Mouse (Mus musculus): ENCODE data around the gene Btd. TPM values are rescaled to one million over a fixed set of nuclear protein-coding genes. Genes with fewer than 3 reads are reported as not detected.

The Btd gene
- polyA plus RNA-seq, 1 experiment from 2014 or later: 30.0 TPM

DNA sequence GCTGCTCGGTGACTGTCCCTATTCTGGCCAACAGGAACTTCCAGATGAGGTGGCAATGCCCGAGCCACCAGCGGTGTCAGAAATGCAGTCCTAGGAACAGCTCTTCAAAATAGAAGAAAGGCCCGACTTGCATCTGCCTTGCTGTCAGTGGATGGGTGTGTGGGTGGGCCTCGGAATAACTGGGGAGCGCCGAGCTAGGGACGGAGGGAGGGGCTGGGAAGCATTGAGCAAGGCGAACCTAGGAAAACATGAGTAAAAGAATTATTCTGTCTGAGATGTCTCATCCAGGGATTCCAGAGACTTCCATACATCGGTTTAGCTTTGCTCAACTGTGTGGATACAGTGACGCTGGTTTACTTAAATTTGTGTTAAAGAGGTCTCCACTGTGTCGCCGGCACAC is 27.5 kb downstream of the Btd start:
- no peak for ATAC-seq
- no peaks in the 10 kb centered on the region for H3K9me3 ChIP-seq (ENCODE audit: control insufficient read depth, low read length)
- 86% methylated on average over 13 of the region's 13 CpGs for WGBS
- H3K4me1 ChIP-seq (ENCODE audit: control insufficient read depth, insufficient read depth, low read length): peaks cover 27% of the 10 kb centered on the region
- no peak overlapping the region for H3K4me3 ChIP-seq (ENCODE audit: low read length)
- H3K36me3 ChIP-seq (ENCODE audit: control insufficient read depth, insufficient read depth, low read length): peaks cover 7% of the 10 kb centered on the region; the same call in 1 of the 2 replicates
- no peak overlapping the region for H3K4me2 ChIP-seq (ENCODE audit: low read depth, low read length)
- no peak overlapping the region for H3K27ac ChIP-seq (ENCODE audit: low read length)
- no peak overlapping the region for H3K9ac ChIP-seq (ENCODE audit: low read depth, low read length)
- no peaks in the 10 kb centered on the region for H3K27me3 ChIP-seq (replicated peaks; ENCODE audit: control insufficient read depth, insufficient read depth, low read length)

DNA sequence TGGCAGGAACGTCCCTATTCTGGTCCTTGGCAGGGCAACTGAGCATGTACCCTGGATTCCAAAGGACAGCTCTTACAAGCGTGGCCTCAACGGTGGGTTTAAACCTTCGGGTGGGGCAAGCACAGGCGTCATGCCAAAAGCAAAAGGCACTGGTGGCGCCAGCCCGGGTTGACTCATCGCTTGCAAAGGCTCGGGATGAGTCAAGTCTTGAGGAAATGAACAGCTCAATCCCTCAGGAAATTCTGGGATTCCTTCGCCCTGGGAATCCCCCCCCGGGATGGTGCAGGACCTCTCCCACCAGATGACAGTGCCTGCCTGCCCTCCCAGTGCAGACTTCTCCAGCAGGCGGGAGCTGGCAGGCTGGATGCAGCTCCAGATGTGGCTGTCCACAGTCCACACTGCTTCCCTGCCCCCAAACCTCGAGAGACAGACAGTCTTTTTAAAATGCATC is 28.4 kb downstream of the Btd start:
- peaks cover 7% of the 10 kb centered on the region; the same call in 1 of the 2 replicates for H3K36me3 ChIP-seq (ENCODE audit: control insufficient read depth, insufficient read depth, low read length)
- 48% methylated on average over 13 of the region's 13 CpGs for WGBS
- H3K4me3 ChIP-seq (ENCODE audit: low read length): no peak overlapping the region
- H3K27me3 ChIP-seq (replicated peaks; ENCODE audit: control insufficient read depth, insufficient read depth, low read length): no peaks in the 10 kb centered on the region
- peaks cover 20% of the 10 kb centered on the region for H3K4me1 ChIP-seq (ENCODE audit: control insufficient read depth, insufficient read depth, low read length)
- peak overlapping the region; percentile 16; the same call in 1 of the 2 replicates for H3K9ac ChIP-seq (ENCODE audit: low read depth, low read length)
- no peaks in the 10 kb centered on the region for H3K9me3 ChIP-seq (ENCODE audit: control insufficient read depth, low read length)
- 0 out of 2 replicates have a peak overlapping the region, but pooled peaks have one; percentile 1 for H3K4me2 ChIP-seq (ENCODE audit: low read depth, low read length)
- H3K27ac ChIP-seq (ENCODE audit: low read length): peak overlapping the region; percentile 78
- peak; percentile 70; the same call in 1 of the 2 replicates for ATAC-seq

DNA sequence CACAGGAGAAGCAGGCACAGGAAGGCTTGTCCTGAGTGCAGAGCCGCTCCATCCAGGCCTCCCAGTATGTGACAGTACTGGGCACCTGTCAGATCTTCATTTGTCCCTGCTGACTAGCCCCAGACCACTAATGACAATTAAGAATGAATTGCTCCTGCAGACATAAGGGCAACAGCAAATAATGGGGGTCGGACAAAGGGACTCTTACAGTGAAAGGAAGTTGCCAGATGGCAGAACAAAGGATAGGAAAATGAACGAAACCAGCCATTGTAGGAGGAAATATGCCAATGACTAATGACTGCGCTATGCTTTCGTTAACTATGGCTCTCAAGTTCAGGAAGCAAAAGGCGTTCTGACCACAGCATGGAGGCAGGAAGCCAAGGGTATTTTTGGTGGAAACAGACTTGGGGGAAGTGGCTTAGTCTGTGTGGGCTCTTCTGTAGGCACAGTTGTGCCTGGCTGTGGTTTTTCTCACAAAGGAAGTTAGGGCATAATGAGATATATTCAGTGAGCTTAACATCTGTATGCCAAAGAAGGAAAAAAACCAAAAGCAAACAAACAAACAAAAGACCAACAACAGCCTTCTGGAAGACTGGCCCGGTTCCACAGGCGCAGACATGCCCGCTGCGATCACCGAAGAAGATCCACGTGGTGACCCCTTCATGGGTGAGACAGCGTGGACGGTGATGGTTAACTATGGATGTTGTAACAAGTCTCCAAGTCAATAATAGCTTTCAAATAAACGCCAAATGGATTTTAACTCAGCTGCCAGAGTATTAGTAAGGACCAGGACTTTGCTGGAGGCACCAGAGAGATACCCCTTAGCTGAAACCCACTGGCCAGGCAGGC is 29.0 kb downstream of the Btd start:
- 0 out of 2 replicates have a peak overlapping the region, but pooled peaks have one; percentile 1 for H3K4me2 ChIP-seq (ENCODE audit: low read depth, low read length)

DNA sequence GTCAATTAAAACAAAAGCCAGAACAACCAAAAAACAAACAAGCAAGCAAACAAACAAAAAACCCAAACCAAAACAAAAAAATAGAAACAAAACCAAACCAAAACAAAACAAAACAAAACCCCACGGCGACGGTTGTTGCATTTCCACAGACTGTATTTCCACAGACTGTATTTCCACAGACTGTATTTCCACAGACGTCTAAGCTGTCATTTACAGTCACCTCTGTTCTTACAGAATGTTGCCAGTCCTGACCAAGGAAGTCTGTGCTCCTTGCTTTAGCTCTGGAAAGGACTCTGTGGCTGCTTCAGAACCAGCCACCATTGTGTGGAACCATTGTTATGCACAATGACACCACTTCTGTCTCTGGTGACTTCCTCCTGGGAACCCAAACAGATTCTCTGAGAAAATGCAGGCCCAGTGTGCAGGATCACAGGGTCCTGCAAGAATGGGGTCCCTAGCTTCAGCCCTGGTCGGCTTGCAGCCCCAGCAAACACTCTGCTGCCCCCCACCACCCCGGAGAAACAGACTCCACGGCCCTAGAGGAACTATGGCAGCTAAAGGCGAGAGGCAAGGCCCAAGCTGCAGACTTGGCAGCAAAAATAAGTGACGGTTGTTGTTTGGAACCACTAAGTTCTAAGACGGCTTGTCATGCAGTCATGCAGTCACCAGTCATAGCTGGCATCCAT is 30.9 kb downstream of the Btd start:
- H3K9ac ChIP-seq (ENCODE audit: low read depth, low read length): no peak overlapping the region
- H3K4me1 ChIP-seq (ENCODE audit: control insufficient read depth, insufficient read depth, low read length): peaks cover 6% of the 10 kb centered on the region; the same call in 1 of the 2 replicates
- no peak overlapping the region for H3K27ac ChIP-seq (ENCODE audit: low read length)
- WGBS: 61% methylated on average over 10 of the region's 10 CpGs
- no peak overlapping the region for H3K4me2 ChIP-seq (ENCODE audit: low read depth, low read length)
- H3K9me3 ChIP-seq (ENCODE audit: control insufficient read depth, low read length): no peaks in the 10 kb centered on the region
- peaks cover 7% of the 10 kb centered on the region; the same call in 1 of the 2 replicates for H3K36me3 ChIP-seq (ENCODE audit: control insufficient read depth, insufficient read depth, low read length)
- ATAC-seq: no peak
- no peak overlapping the region for H3K4me3 ChIP-seq (ENCODE audit: low read length)
- no peaks in the 10 kb centered on the region for H3K27me3 ChIP-seq (replicated peaks; ENCODE audit: control insufficient read depth, insufficient read depth, low read length)

More for the DNA sequence above, 29.0 kb downstream of the Btd start:
- Histone ChIP-seq H3K9me3 (ENCODE audit: control insufficient read depth, low read length) (no peaks in the 10 kb centered on the region), H3K4me3 (ENCODE audit: low read length) (no peak overlapping the region), H3K36me3 (ENCODE audit: control insufficient read depth, insufficient read depth, low read length) (peaks cover 7% of the 10 kb centered on the region; the same call in 1 of the 2 replicates), H3K4me1 (ENCODE audit: control insufficient read depth, insufficient read depth, low read length) (peaks cover 15% of the 10 kb centered on the region), H3K9ac (ENCODE audit: low read depth, low read length) (peak overlapping the region; percentile 16; the same call in 1 of the 2 replicates), H3K27me3 (replicated peaks; ENCODE audit: control insufficient read depth, insufficient read depth, low read length) (no peaks in the 10 kb centered on the region), H3K27ac (ENCODE audit: low read length) (peak overlapping the region; percentile 78)
- WGBS: 74% methylated on average over 15 of the region's 15 CpGs
- ATAC-seq: 0 out of 2 replicates have a peak, but pooled peaks have one; percentile 21

DNA sequence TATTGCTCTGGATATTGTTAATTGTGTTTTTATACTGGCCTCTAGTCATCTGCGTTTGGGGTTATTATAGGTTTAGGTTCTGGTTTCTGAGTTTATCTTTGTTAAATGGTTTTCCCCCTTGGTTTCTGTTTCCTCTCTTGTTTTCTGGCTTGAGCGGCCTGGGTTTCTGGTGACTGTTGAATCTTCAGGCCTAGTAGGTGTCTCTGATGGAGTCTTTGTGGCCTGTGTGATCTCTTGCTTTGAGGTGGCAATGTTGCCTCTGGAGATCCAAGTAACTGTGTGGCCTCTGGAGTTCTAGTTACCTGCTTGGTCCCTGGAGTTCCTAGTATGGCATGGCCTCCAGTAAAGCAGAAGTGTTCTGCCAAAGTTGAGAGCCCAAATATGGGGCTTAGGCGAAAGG is 39.8 kb downstream of the Btd start:
- Histone ChIP-seq H3K4me1 (ENCODE audit: control insufficient read depth, insufficient read depth, low read length) (no peaks in the 10 kb centered on the region), H3K36me3 (ENCODE audit: control insufficient read depth, insufficient read depth, low read length) (no peaks in the 10 kb centered on the region), H3K27ac (ENCODE audit: low read length) (no peak overlapping the region), H3K27me3 (replicated peaks; ENCODE audit: control insufficient read depth, insufficient read depth, low read length) (no peaks in the 10 kb centered on the region), H3K4me2 (ENCODE audit: low read depth, low read length) (no peak overlapping the region), H3K9ac (ENCODE audit: low read depth, low read length) (no peak overlapping the region), H3K4me3 (ENCODE audit: low read length) (no peak overlapping the region), H3K9me3 (ENCODE audit: control insufficient read depth, low read length) (no peaks in the 10 kb centered on the region)
- ATAC-seq: no peak
- WGBS: 81% methylated on average over 3 of the region's 3 CpGs

DNA sequence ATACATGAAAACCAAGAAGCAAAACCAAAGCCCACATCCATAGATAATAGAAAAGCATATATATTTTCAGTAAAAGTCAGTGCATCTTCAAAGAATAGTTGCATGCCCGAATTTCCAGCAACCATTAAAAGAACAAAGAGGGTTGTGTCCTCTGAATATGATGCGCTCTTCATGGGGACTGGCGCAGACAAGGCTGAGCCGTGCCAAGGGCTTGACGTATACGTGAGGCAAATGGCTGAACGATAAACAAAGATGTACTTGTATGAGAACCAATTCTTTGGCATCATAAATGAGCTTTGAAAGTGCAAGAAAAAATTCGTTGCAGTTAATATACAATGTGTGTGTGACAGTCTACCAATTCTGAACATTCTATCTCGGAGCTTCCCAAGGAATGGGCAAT is 40.5 kb downstream of the Btd start:
- no peak for ATAC-seq
- Histone ChIP-seq H3K9me3 (ENCODE audit: control insufficient read depth, low read length) (no peaks in the 10 kb centered on the region), H3K4me2 (ENCODE audit: low read depth, low read length) (no peak overlapping the region), H3K27me3 (replicated peaks; ENCODE audit: control insufficient read depth, insufficient read depth, low read length) (no peaks in the 10 kb centered on the region), H3K4me1 (ENCODE audit: control insufficient read depth, insufficient read depth, low read length) (no peaks in the 10 kb centered on the region), H3K9ac (ENCODE audit: low read depth, low read length) (no peak overlapping the region), H3K27ac (ENCODE audit: low read length) (no peak overlapping the region), H3K36me3 (ENCODE audit: control insufficient read depth, insufficient read depth, low read length) (no peaks in the 10 kb centered on the region), H3K4me3 (ENCODE audit: low read length) (no peak overlapping the region)
- WGBS: 79% methylated on average over 9 of the region's 9 CpGs

DNA sequence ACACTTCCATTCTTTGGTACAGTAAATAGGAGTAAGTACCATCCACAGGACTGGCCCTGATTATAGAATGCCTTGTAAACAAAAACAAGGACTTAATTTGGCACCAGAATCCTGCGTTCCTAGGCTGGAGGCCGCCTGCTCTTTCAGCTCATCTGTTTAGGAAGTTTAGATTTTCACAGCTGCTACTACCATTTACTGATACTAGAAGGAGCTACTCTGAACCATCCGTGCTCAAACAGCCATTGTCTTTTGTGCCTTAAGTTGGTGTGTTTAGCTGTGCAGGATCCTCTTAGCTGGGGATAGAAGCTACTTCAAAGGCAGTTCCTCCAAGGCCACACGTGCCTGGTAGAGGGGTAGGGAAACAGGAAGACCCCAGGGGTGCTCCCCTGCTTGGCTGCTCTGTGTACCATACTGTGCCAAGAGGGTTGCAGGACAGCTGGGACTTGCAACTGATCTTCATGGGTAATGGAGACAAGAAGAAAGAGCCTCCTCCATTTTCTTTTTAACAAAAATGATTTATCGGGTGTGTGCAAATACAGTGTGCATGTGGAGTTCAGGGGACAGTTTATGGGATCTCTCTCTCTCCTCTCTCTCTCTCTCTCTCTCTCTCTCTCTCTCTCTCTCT is 41.2 kb downstream of the Btd start:
- no peaks in the 10 kb centered on the region for H3K27me3 ChIP-seq (replicated peaks; ENCODE audit: control insufficient read depth, insufficient read depth, low read length)
- WGBS: 43% methylated on average over 5 of the region's 5 CpGs
- ATAC-seq: no peak
- H3K4me3 ChIP-seq (ENCODE audit: low read length): no peak overlapping the region
- no peaks in the 10 kb centered on the region for H3K4me1 ChIP-seq (ENCODE audit: control insufficient read depth, insufficient read depth, low read length)
- H3K9ac ChIP-seq (ENCODE audit: low read depth, low read length): no peak overlapping the region
- H3K9me3 ChIP-seq (ENCODE audit: control insufficient read depth, low read length): no peaks in the 10 kb centered on the region
- H3K27ac ChIP-seq (ENCODE audit: low read length): peak overlapping the region; percentile 34
- H3K36me3 ChIP-seq (ENCODE audit: control insufficient read depth, insufficient read depth, low read length): no peaks in the 10 kb centered on the region
- H3K4me2 ChIP-seq (ENCODE audit: low read depth, low read length): no peak overlapping the region

DNA sequence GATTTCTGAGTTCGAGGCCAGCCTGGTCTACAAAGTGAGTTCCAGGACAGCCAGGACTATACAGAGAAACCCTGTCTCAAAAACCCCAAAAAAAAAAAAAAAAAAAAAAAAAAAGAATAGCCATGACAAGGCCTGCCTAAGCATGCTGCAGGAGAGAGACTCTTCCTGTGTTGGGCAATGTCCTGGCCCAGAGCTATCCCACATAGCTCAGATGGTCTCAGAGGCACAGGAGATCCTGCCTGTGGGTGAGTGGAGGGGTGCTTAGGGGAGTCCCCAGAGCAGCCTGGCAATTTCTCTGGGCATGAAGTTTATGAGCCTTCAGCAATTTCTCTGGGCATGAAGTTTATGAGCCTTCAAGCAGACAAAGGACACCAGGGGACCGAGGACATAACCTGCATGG is 42.8 kb downstream of the Btd start:
- Histone ChIP-seq H3K36me3 (ENCODE audit: control insufficient read depth, insufficient read depth, low read length) (no peaks in the 10 kb centered on the region), H3K4me3 (ENCODE audit: low read length) (no peak overlapping the region), H3K4me1 (ENCODE audit: control insufficient read depth, insufficient read depth, low read length) (no peaks in the 10 kb centered on the region), H3K4me2 (ENCODE audit: low read depth, low read length) (no peak overlapping the region), H3K27ac (ENCODE audit: low read length) (no peak overlapping the region), H3K9me3 (ENCODE audit: control insufficient read depth, low read length) (no peaks in the 10 kb centered on the region), H3K27me3 (replicated peaks; ENCODE audit: control insufficient read depth, insufficient read depth, low read length) (no peaks in the 10 kb centered on the region), H3K9ac (ENCODE audit: low read depth, low read length) (no peak overlapping the region)
- no peak for ATAC-seq
- 92% methylated on average over 2 of the region's 2 CpGs for WGBS

All from intestine, embryonic 16.5 days (tissue).